Mouse (Mus musculus) lung, adult 2 months (tissue): Measurements from ENCODE around the gene Ky.

ENCODE experiments used
- CTCF ChIP-seq: fragments of 200-500 bp; IDR thresholded peaks from 2 replicates; pipeline ENCODE4 v1.5.1; 2011; ENCODE audit warnings: mild to moderate bottlenecking, low read length, control low read depth; ENCODE audit not compliant: insufficient read depth
- POLR2A ChIP-seq: fragments of 200-500 bp; IDR thresholded peaks from 2 replicates; pipeline ENCODE4 v1.6.1; 2011; ENCODE audit warnings: low read depth, mild to moderate bottlenecking, control low read depth, low read length, borderline replicate concordance; ENCODE audit errors: extremely low read depth

DNA sequence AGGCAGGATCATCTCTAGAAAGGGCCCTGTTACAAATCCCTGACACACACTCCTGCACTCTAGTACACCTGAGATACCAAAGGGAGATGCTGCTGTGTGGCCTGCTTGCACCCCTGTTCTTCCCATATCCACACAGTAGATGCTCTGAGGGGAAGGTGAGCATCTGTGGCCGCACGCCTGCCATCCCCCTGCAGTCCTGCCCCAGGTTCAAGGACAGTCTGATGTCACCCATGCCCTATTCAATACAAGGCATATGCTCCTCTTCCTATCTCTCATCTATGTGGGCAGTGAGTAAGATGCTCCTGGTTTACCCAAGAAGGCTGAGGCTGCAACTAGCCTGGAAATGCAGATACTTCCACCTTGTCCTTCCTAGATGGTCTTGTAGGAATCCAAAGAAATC, 11.6 kb upstream of the Ky start:
- no peak for TF ChIP-seq CTCF
- TF ChIP-seq POLR2A: no peak
